Mouse (Mus musculus): ENCODE data around the gene Sap30l. TPM values are rescaled to one million over a fixed set of nuclear protein-coding genes. Genes with fewer than 3 reads are reported as not detected.
A peak's percentile ranks its signal among the peaks of the same experiment; 100 is the strongest.

Sap30l gene
- polyA plus RNA-seq, 1 experiment from 2014 or later: 16.3 TPM

DNA sequence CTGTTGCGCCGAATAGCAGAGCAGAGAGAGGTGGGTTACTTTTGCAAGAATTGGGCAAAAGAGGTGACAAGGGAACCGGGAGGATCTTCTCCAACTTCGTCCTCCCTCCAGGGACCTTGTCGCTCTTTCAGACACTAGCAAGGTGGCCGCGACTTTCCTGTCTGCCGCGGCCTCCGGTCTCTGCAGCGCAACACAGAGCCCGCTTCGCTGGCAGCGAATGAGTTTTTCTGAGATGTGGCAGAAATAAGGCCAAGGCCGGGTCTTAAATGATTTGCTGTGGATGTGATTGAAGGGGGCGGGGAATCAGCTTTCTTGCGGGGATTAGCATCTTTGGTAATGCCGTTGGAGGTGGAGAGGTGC lies 1.1 kb downstream of the Sap30l start:
- Histone ChIP-seq H3K36me3 (ENCODE audit: control insufficient read depth, insufficient read depth, low read length) (0 out of 2 replicates have a peak, but pooled peaks cover 13% of the 10 kb centered on the region), H3K9ac (ENCODE audit: low read depth, low read length) (peak overlapping the region; percentile 90), H3K4me3 (ENCODE audit: low read depth, low read length) (peak overlapping the region; percentile 94), H3K4me1 (ENCODE audit: control insufficient read depth, insufficient read depth, low read length) (peaks cover 17% of the 10 kb centered on the region), H3K4me2 (ENCODE audit: low read depth, low read length) (peak overlapping the region; percentile 69), H3K27ac (replicated peaks; ENCODE audit: low read depth, low read length) (no peak overlapping the region), H3K9me3 (ENCODE audit: control insufficient read depth, low read length) (no peaks in the 10 kb centered on the region), H3K27me3 (replicated peaks; ENCODE audit: control insufficient read depth, insufficient read depth, low read length) (no peaks in the 10 kb centered on the region)
- peak; percentile 46 for DNase-seq (ENCODE audit: low spot score)
- no peak for ATAC-seq (ENCODE audit: low read depth)
- 1% methylated on average over 18 of the region's 18 CpGs for WGBS

DNA sequence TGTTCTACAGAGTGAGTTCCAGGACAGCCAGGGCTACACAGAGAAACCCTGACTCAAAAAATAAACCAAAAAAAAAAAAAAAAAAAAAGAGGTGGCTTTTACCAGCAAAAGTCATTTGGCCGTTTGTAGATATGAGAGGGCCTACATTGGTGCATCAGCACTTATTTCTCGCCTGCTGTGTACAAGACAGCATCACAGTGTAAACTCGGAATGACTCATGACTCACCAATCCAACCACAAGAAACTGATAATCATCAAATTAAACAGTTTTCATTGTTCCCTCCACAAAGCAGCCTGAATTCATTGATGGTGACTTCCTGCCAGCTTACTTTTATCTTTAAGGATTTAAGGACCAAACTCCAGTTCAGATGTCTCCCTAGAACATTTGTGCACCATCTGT lies 3.6 kb downstream of the Sap30l start:
- H3K36me3 ChIP-seq (ENCODE audit: control insufficient read depth, insufficient read depth, low read length): peaks cover 34% of the 10 kb centered on the region
- no peak for DNase-seq (ENCODE audit: low spot score)
- H3K4me2 ChIP-seq (ENCODE audit: low read depth, low read length): no peak overlapping the region
- 56% methylated on average over 3 of the region's 3 CpGs for WGBS
- no peak overlapping the region for H3K9ac ChIP-seq (ENCODE audit: low read depth, low read length)
- peaks cover 17% of the 10 kb centered on the region for H3K4me1 ChIP-seq (ENCODE audit: control insufficient read depth, insufficient read depth, low read length)
- H3K9me3 ChIP-seq (ENCODE audit: control insufficient read depth, low read length): no peaks in the 10 kb centered on the region
- no peak for ATAC-seq (ENCODE audit: low read depth)
- H3K4me3 ChIP-seq (ENCODE audit: low read depth, low read length): no peak overlapping the region
- no peak overlapping the region for H3K27ac ChIP-seq (replicated peaks; ENCODE audit: low read depth, low read length)
- no peaks in the 10 kb centered on the region for H3K27me3 ChIP-seq (replicated peaks; ENCODE audit: control insufficient read depth, insufficient read depth, low read length)

- WGBS: 94% methylated on average over 14 of the region's 17 CpGs
- DNase-seq (ENCODE audit: low spot score): no peak
- no peak overlapping the region for H3K9ac ChIP-seq (ENCODE audit: low read depth, low read length)
- no peaks in the 10 kb centered on the region for H3K4me1 ChIP-seq (ENCODE audit: control insufficient read depth, insufficient read depth, low read length)
- H3K9me3 ChIP-seq (ENCODE audit: control insufficient read depth, low read length): no peaks in the 10 kb centered on the region
- no peak for ATAC-seq (ENCODE audit: low read depth)
- no peak overlapping the region for H3K27ac ChIP-seq (replicated peaks; ENCODE audit: low read depth, low read length)
- peaks cover 56% of the 10 kb centered on the region for H3K36me3 ChIP-seq (ENCODE audit: control insufficient read depth, insufficient read depth, low read length)
- H3K4me3 ChIP-seq (ENCODE audit: low read depth, low read length): no peak overlapping the region
- H3K4me2 ChIP-seq (ENCODE audit: low read depth, low read length): no peak overlapping the region
- H3K27me3 ChIP-seq (replicated peaks; ENCODE audit: control insufficient read depth, insufficient read depth, low read length): no peaks in the 10 kb centered on the region
These were observed 7.7 kb downstream of the Sap30l start for GRCm38 (mm10) chr11:57809017-57809731.

GRCm38 (mm10) chr11:57809732-57810098 lies 8.3 kb downstream of the Sap30l start:
- ATAC-seq (ENCODE audit: low read depth): no peak
- Histone ChIP-seq H3K4me2 (ENCODE audit: low read depth, low read length) (no peak overlapping the region), H3K9ac (ENCODE audit: low read depth, low read length) (no peak overlapping the region), H3K9me3 (ENCODE audit: control insufficient read depth, low read length) (no peaks in the 10 kb centered on the region), H3K4me3 (ENCODE audit: low read depth, low read length) (no peak overlapping the region), H3K36me3 (ENCODE audit: control insufficient read depth, insufficient read depth, low read length) (peaks cover 56% of the 10 kb centered on the region), H3K27me3 (replicated peaks; ENCODE audit: control insufficient read depth, insufficient read depth, low read length) (no peaks in the 10 kb centered on the region), H3K4me1 (ENCODE audit: control insufficient read depth, insufficient read depth, low read length) (no peaks in the 10 kb centered on the region), H3K27ac (replicated peaks; ENCODE audit: low read depth, low read length) (no peak overlapping the region)
- DNase-seq (ENCODE audit: low spot score): no peak
- 85% methylated on average over 8 of the region's 8 CpGs for WGBS

GRCm38 (mm10) chr11:57811006-57811405 lies 9.6 kb downstream of the Sap30l start:
- no peak overlapping the region for H3K27ac ChIP-seq (replicated peaks; ENCODE audit: low read depth, low read length)
- no peaks in the 10 kb centered on the region for H3K9me3 ChIP-seq (ENCODE audit: control insufficient read depth, low read length)
- DNase-seq (ENCODE audit: low spot score) (no peak), ATAC-seq (ENCODE audit: low read depth) (no peak)
- no peak overlapping the region for H3K4me2 ChIP-seq (ENCODE audit: low read depth, low read length)
- no peak overlapping the region for H3K9ac ChIP-seq (ENCODE audit: low read depth, low read length)
- peaks cover 53% of the 10 kb centered on the region for H3K36me3 ChIP-seq (ENCODE audit: control insufficient read depth, insufficient read depth, low read length)
- no peaks in the 10 kb centered on the region for H3K4me1 ChIP-seq (ENCODE audit: control insufficient read depth, insufficient read depth, low read length)
- no peak overlapping the region for H3K4me3 ChIP-seq (ENCODE audit: low read depth, low read length)
- 78% methylated on average over 7 of the region's 7 CpGs for WGBS
- no peaks in the 10 kb centered on the region for H3K27me3 ChIP-seq (replicated peaks; ENCODE audit: control insufficient read depth, insufficient read depth, low read length)

GRCm38 (mm10) chr11:57812212-57812611 lies 10.8 kb downstream of the Sap30l start:
- Histone ChIP-seq H3K9me3 (ENCODE audit: control insufficient read depth, low read length) (no peaks in the 10 kb centered on the region), H3K4me2 (ENCODE audit: low read depth, low read length) (no peak overlapping the region), H3K4me3 (ENCODE audit: low read depth, low read length) (no peak overlapping the region), H3K36me3 (ENCODE audit: control insufficient read depth, insufficient read depth, low read length) (peaks cover 45% of the 10 kb centered on the region), H3K27ac (replicated peaks; ENCODE audit: low read depth, low read length) (no peak overlapping the region), H3K27me3 (replicated peaks; ENCODE audit: control insufficient read depth, insufficient read depth, low read length) (no peaks in the 10 kb centered on the region), H3K4me1 (ENCODE audit: control insufficient read depth, insufficient read depth, low read length) (no peaks in the 10 kb centered on the region), H3K9ac (ENCODE audit: low read depth, low read length) (no peak overlapping the region)
- ATAC-seq (ENCODE audit: low read depth): no peak
- 82% methylated on average over 8 of the region's 8 CpGs for WGBS
- DNase-seq (ENCODE audit: low spot score): no peak

- Histone ChIP-seq H3K9me3 (ENCODE audit: control insufficient read depth, low read length) (no peaks in the 10 kb centered on the region), H3K9ac (ENCODE audit: low read depth, low read length) (no peak overlapping the region), H3K4me2 (ENCODE audit: low read depth, low read length) (no peak overlapping the region), H3K27me3 (replicated peaks; ENCODE audit: control insufficient read depth, insufficient read depth, low read length) (no peaks in the 10 kb centered on the region), H3K27ac (replicated peaks; ENCODE audit: low read depth, low read length) (no peak overlapping the region), H3K4me1 (ENCODE audit: control insufficient read depth, insufficient read depth, low read length) (no peaks in the 10 kb centered on the region), H3K36me3 (ENCODE audit: control insufficient read depth, insufficient read depth, low read length) (peaks cover 34% of the 10 kb centered on the region), H3K4me3 (ENCODE audit: low read depth, low read length) (no peak overlapping the region)
- no peak for DNase-seq (ENCODE audit: low spot score)
- ATAC-seq (ENCODE audit: low read depth): no peak
- WGBS: 90% methylated on average over 3 of the region's 3 CpGs
These were observed 12.2 kb downstream of the Sap30l start for GRCm38 (mm10) chr11:57813641-57814040.

GRCm38 (mm10) chr11:57818189-57818588 lies 16.8 kb downstream of the Sap30l start:
- Histone ChIP-seq H3K36me3 (ENCODE audit: control insufficient read depth, insufficient read depth, low read length) (0 out of 2 replicates have a peak, but pooled peaks cover 5% of the 10 kb centered on the region), H3K27me3 (replicated peaks; ENCODE audit: control insufficient read depth, insufficient read depth, low read length) (no peaks in the 10 kb centered on the region), H3K4me2 (ENCODE audit: low read depth, low read length) (no peak overlapping the region), H3K4me1 (ENCODE audit: control insufficient read depth, insufficient read depth, low read length) (no peaks in the 10 kb centered on the region), H3K4me3 (ENCODE audit: low read depth, low read length) (no peak overlapping the region), H3K27ac (replicated peaks; ENCODE audit: low read depth, low read length) (no peak overlapping the region), H3K9ac (ENCODE audit: low read depth, low read length) (no peak overlapping the region), H3K9me3 (ENCODE audit: control insufficient read depth, low read length) (no peaks in the 10 kb centered on the region)
- ATAC-seq (ENCODE audit: low read depth): no peak
- DNase-seq (ENCODE audit: low spot score): no peak
- 89% methylated on average over 4 of the region's 4 CpGs for WGBS

DNA sequence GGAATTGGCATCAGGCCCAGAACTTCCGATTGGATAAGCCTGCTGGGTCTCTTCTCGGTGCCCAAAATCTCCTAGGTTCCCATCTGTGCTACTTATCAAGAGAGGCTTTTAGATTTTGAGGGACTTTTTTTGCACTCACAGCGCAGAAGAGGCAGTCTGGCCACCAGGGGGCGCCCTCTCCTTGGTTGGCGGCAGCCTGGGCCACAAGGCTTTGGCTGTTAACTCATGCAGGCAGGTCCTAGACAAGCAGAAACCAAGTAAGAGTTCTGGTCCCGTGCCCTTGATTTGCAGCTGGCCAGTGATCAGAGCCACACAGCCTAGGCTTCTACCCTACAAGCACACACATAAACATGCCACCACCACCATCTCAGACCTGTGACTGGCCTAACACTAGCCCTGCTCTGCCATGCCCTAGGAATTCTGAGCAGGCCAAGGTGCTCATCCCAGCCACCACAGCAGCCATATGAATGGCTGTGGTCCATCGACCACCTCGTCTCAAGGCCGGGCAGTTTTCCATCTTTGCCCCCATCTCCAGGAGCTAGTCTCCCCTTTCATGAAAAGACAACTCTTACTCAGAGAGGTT lies 18.7 kb downstream of the Sap30l start:
- no peaks in the 10 kb centered on the region for H3K36me3 ChIP-seq (ENCODE audit: control insufficient read depth, insufficient read depth, low read length)
- ATAC-seq (ENCODE audit: low read depth) (no peak; the same call in 1 of the 2 replicates), DNase-seq (ENCODE audit: low spot score) (peak; percentile 79)
- no peak overlapping the region for H3K27ac ChIP-seq (replicated peaks; ENCODE audit: low read depth, low read length)
- no peak overlapping the region for H3K9ac ChIP-seq (ENCODE audit: low read depth, low read length)
- 27% methylated on average over 9 of the region's 9 CpGs for WGBS
- H3K4me1 ChIP-seq (ENCODE audit: control insufficient read depth, insufficient read depth, low read length): no peaks in the 10 kb centered on the region
- H3K4me2 ChIP-seq (ENCODE audit: low read depth, low read length): no peak overlapping the region
- H3K27me3 ChIP-seq (replicated peaks; ENCODE audit: control insufficient read depth, insufficient read depth, low read length): peaks cover 12% of the 10 kb centered on the region; the same call in 1 of the 2 replicates
- no peaks in the 10 kb centered on the region for H3K9me3 ChIP-seq (ENCODE audit: control insufficient read depth, low read length)
- no peak overlapping the region for H3K4me3 ChIP-seq (ENCODE audit: low read depth, low read length)
